Mouse (Mus musculus) monocyte, adult 5-6 weeks (primary cell): ENCODE measurements around the gene Ccdc81. TPM values are rescaled to one million over a fixed set of nuclear protein-coding genes. Genes with fewer than 3 reads are reported as not detected.

Experiments
- ATAC-seq: fragments of 153-309, 156-312 bp; replicated peaks from 2 replicates; pipeline ENCODE4 v1.8.0; 2017; ENCODE audit warnings: mild to moderate bottlenecking; ENCODE audit not compliant: low TSS enrichment, insufficient number of reproducible peaks, severe bottlenecking, poor library complexity, low FRiP score
- total RNA-seq: library from RNA; stranded (forward); fragments of 200-1000, 200-491, 200-594 nt; gene quantifications from 3 replicates; pipeline ENCODE4 v1.2.3, GENCODE M21; 2017

The Ccdc81 gene
- total RNA-seq, 1 experiment from 2014 or later: not detected

- no peak for ATAC-seq
Observed at GRCm38 (mm10) chr7:89884551-89884950, 18.9 kb downstream of the Ccdc81 start.

GRCm38 (mm10) chr7:89879686-89880085 lies 23.7 kb downstream of the Ccdc81 start:
- ATAC-seq: no peak

- no peak for ATAC-seq
Observed at GRCm38 (mm10) chr7:89867221-89867620, 36.2 kb downstream of the Ccdc81 start.

GRCm38 (mm10) chr7:89864769-89865168 lies 38.7 kb downstream of the Ccdc81 start:
- ATAC-seq: no peak

- ATAC-seq: no peak
Observed at GRCm38 (mm10) chr7:89856440-89857217, 46.8 kb downstream of the Ccdc81 start.

GRCm38 (mm10) chr7:89855196-89855595 lies 48.2 kb downstream of the Ccdc81 start:
- ATAC-seq: no peak

- no peak for ATAC-seq
Observed at GRCm38 (mm10) chr7:89853131-89853530, 50.3 kb downstream of the Ccdc81 start.

- ATAC-seq: no peak
Observed at GRCm38 (mm10) chr7:89852158-89853095, 51.0 kb downstream of the Ccdc81 start.

- ATAC-seq: no peak
Observed at GRCm38 (mm10) chr7:89850510-89850909, 52.9 kb downstream of the Ccdc81 start.

GRCm38 (mm10) chr7:89845669-89846068 lies 57.8 kb downstream of the Ccdc81 start:
- ATAC-seq: no peak

GRCm38 (mm10) chr7:89843533-89843932 lies 59.9 kb downstream of the Ccdc81 start:
- no peak for ATAC-seq

- ATAC-seq: no peak
Observed at GRCm38 (mm10) chr7:89843121-89843520, 60.3 kb downstream of the Ccdc81 start.

GRCm38 (mm10) chr7:89842404-89842715 lies 61.1 kb downstream of the Ccdc81 start:
- no peak for ATAC-seq

GRCm38 (mm10) chr7:89841670-89842403 lies 61.6 kb downstream of the Ccdc81 start:
- ATAC-seq: no peak

- ATAC-seq: no peak
Observed at GRCm38 (mm10) chr7:89839721-89840120, 63.7 kb downstream of the Ccdc81 start.

- ATAC-seq: no peak
Observed at GRCm38 (mm10) chr7:89837841-89838240, 65.6 kb downstream of the Ccdc81 start.

GRCm38 (mm10) chr7:89836676-89837075 lies 66.8 kb downstream of the Ccdc81 start:
- ATAC-seq: no peak

GRCm38 (mm10) chr7:89835566-89835965 lies 67.9 kb downstream of the Ccdc81 start:
- no peak for ATAC-seq

- no peak for ATAC-seq
Observed at GRCm38 (mm10) chr7:89833521-89833920, 69.9 kb downstream of the Ccdc81 start.
